Mouse (Mus musculus): ENCODE data around the gene Nox4. TPM values are rescaled to one million over a fixed set of nuclear protein-coding genes. Genes with fewer than 3 reads are reported as not detected.
"Not testable (repeated sequence)": the region's sequence is repeated elsewhere in the genome, so short reads cannot be mapped to it uniquely, and the experiment has no call there.

Gene Nox4
- total RNA-seq, 4 experiments from 2014 or later, result 0.99 to 3.3 (median 1.9) TPM

- DNase-seq (ENCODE audit: low spot score in 2 of 2), result no peak
Measured at GRCm38 (mm10) chr7:87371316-87371715, 125.4 kb downstream of the Nox4 start.

GRCm38 (mm10) chr7:87374322-87374721 is 128.4 kb downstream of the Nox4 start:
- DNase-seq (ENCODE audit: low spot score in 2 of 2), result no peak

GRCm38 (mm10) chr7:87374935-87375334 is 129.0 kb downstream of the Nox4 start:
- no peak for DNase-seq (ENCODE audit: low spot score in 2 of 2)

GRCm38 (mm10) chr7:87397023-87397422 is 151.1 kb downstream of the Nox4 start:
- no peak for DNase-seq (ENCODE audit: low spot score in 2 of 2)

DNA sequence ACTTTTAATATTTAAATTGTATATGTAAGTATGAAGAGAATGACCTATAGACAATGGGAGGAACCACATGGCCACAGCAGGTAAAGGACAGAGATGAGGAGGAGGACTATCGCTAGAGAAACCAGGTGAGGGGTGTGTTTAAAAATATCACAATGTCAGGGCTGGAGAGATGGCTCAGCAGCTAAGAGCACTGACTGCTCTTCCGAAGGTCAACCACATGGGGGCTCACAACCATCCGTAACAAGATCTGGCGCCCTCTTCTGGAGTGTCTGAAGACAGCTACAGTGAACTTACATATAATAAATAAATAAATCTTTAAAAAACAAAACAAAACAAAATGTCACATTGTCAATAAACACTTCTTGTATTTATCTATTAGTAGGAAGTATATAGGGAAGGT is 165.5 kb downstream of the Nox4 start:
- not testable (repeated sequence) for DNase-seq (ENCODE audit: low spot score in 2 of 2)

- no peak for DNase-seq (ENCODE audit: low spot score in 2 of 2)
Measured at GRCm38 (mm10) chr7:87413271-87413670, 167.4 kb downstream of the Nox4 start.

Other genes starting within 250 kb of the Nox4 start
- gene Vmn2r79, start 250.0 kb upstream of the Nox4 start, total RNA-seq (2022), result not detected
- not detected for gene Tyr, start 247.4 kb downstream of the Nox4 start, total RNA-seq (2022)